Mouse (Mus musculus) hindbrain, postnatal 0 days (tissue): ENCODE results near the gene Ckap5. TPM values are rescaled to one million over a fixed set of nuclear protein-coding genes. Genes with fewer than 3 reads are reported as not detected.

Source experiments
- ATAC-seq: fragments of 200-750 bp; cut with Nextera tagmentation; 2 replicates; pipeline ENCODE4 v1.8.0; 2017; ENCODE audit warnings: mild to moderate bottlenecking, moderate TSS enrichment, moderate library complexity
- DNase-seq: peaks from one replicate; pipeline ENCODE4 v3.0.0-alpha.2; 2015; ENCODE audit warnings: low spot score
- H3K27ac ChIP-seq: fragments of 300-500 bp; sonication (generic); 2 replicates; pipeline ENCODE4 v1.5.1; 2014; ENCODE audit warnings: mild to moderate bottlenecking
- H3K27me3 ChIP-seq: fragments of 300-500 bp; sonication (generic); 2 replicates; pipeline ENCODE4 v1.6.1; 2014; ENCODE audit warnings: low read length, mixed read lengths; ENCODE audit not compliant: insufficient read depth
- H3K36me3 ChIP-seq: fragments of 300-500 bp; sonication (generic); 2 replicates; pipeline ENCODE4 v1.6.1; 2014; ENCODE audit warnings: low read length, mixed read lengths; ENCODE audit not compliant: insufficient read depth
- H3K4me1 ChIP-seq: fragments of 300-500 bp; sonication (generic); 2 replicates; pipeline ENCODE4 v1.6.1; 2014; ENCODE audit warnings: antibody characterized with exemption, low read length, mixed read lengths; ENCODE audit not compliant: insufficient read depth
- H3K4me2 ChIP-seq: fragments of 300-500 bp; sonication (generic); 2 replicates; pipeline ENCODE4 v1.6.1; 2014; ENCODE audit warnings: low read depth, mild to moderate bottlenecking, low read length, moderate library complexity, mixed read lengths
- H3K4me3 ChIP-seq: fragments of 300-500 bp; sonication (generic); 2 replicates; pipeline ENCODE4 v1.5.1; 2014; ENCODE audit warnings: low read length
- H3K9ac ChIP-seq: fragments of 300-500 bp; sonication (generic); replicated peaks from 2 replicates; pipeline ENCODE4 v1.6.1; 2014; ENCODE audit warnings: mild to moderate bottlenecking, low read length, moderate library complexity, mixed read lengths
- H3K9me3 ChIP-seq: fragments of 300-500 bp; sonication (generic); 2 replicates; pipeline ENCODE4 v1.6.1; 2016; ENCODE audit warnings: low read length, mixed read lengths
- CTCF ChIP-seq: IDR thresholded peaks from 2 replicates; pipeline ENCODE4 v1.5.1; 2016; ENCODE audit warnings: antibody characterized with exemption, control low read depth, low read depth
- WGBS: fragments of 180-500 bp; shearing (Covaris S2); extraction: QIAGEN DNeasy Blood & Tissue Kit; methylation state at CpG from one replicate; pipeline ENCODE4 v1.1.7; 2014; 5-methylcytosine and 5-hydroxymethylcytosine counted together
- polyA plus RNA-seq: library from polyadenylated mRNA; unstranded; fragments of >200 nt; fragmentation: Nextera tagmentation; extraction: Ambion mirVana; gene quantifications from 2 replicates; pipeline ENCODE4 v1.2.1, GENCODE M21; 2015
- total RNA-seq: library from RNA; depleted of rRNA; stranded (reverse); fragments of >200 nt; gene quantifications from 2 replicates; pipeline ENCODE4 v1.2.3, GENCODE M21; 2014

The Ckap5 gene
- total and polyA plus RNA-seq, 2 experiments from 2014 or later: 101 to 109 TPM

GRCm38 (mm10) chr2:91632316-91632715, 105.8 kb downstream of the Ckap5 start:
- no peak for TF ChIP-seq CTCF
- WGBS: 68% methylated on average over 5 of the region's 5 CpGs
- no peak for ATAC-seq

GRCm38 (mm10) chr2:91633334-91633977, 106.9 kb downstream of the Ckap5 start:
- Histone ChIP-seq H3K27me3 (no peaks in the 10 kb centered on the region), H3K27ac (no peak overlapping the region), H3K9me3 (no peaks in the 10 kb centered on the region), H3K4me1 (no peaks in the 10 kb centered on the region), H3K4me2 (no peak overlapping the region), H3K9ac (no peak overlapping the region), H3K36me3 (no peaks in the 10 kb centered on the region), H3K4me3 (no peak overlapping the region)
- ATAC-seq: no peak
- whole genome bisulfite sequencing: 82% methylated on average over 12 of the region's 12 CpGs
- DNase-seq: no peak
- no peak for TF ChIP-seq CTCF

More at GRCm38 (mm10) chr2:91632316-91632715, 105.8 kb downstream of the Ckap5 start:
- no peaks in the 10 kb centered on the region for H3K4me1 ChIP-seq
- H3K4me2 ChIP-seq: no peak overlapping the region
- H3K4me3 ChIP-seq: no peak overlapping the region
- H3K9ac ChIP-seq: no peak overlapping the region
- no peak for DNase-seq
- no peak overlapping the region for H3K27ac ChIP-seq
- H3K9me3 ChIP-seq: no peaks in the 10 kb centered on the region
- H3K27me3 ChIP-seq: no peaks in the 10 kb centered on the region
- no peaks in the 10 kb centered on the region for H3K36me3 ChIP-seq

- no peak for TF ChIP-seq CTCF
- H3K4me3 ChIP-seq: no peak overlapping the region
- no peaks in the 10 kb centered on the region for H3K4me1 ChIP-seq
- H3K36me3 ChIP-seq: no peaks in the 10 kb centered on the region
- no peak overlapping the region for H3K4me2 ChIP-seq
- no peaks in the 10 kb centered on the region for H3K27me3 ChIP-seq
- H3K9ac ChIP-seq: no peak overlapping the region
- DNase-seq (no peak), ATAC-seq (no peak)
- 82% methylated on average over 9 of the region's 9 CpGs for WGBS
- H3K9me3 ChIP-seq: no peaks in the 10 kb centered on the region
- no peak overlapping the region for H3K27ac ChIP-seq
Measured at GRCm38 (mm10) chr2:91634841-91635240, 108.3 kb downstream of the Ckap5 start.

- no peak for TF ChIP-seq CTCF
- H3K36me3 ChIP-seq: no peaks in the 10 kb centered on the region
- H3K27ac ChIP-seq: no peak overlapping the region
- H3K9ac ChIP-seq: no peak overlapping the region
- H3K9me3 ChIP-seq: no peaks in the 10 kb centered on the region
- ATAC-seq (no peak), DNase-seq (no peak)
- no peak overlapping the region for H3K4me2 ChIP-seq
- H3K4me3 ChIP-seq: no peak overlapping the region
- H3K27me3 ChIP-seq: no peaks in the 10 kb centered on the region
- WGBS: 86% methylated on average over 11 of the region's 11 CpGs
- H3K4me1 ChIP-seq: no peaks in the 10 kb centered on the region
Measured at GRCm38 (mm10) chr2:91635486-91635885, 108.9 kb downstream of the Ckap5 start.

- Histone ChIP-seq H3K4me2 (no peak within 1 kb of the TSS), H3K27me3 (no peaks in the 10 kb centered on the region), H3K36me3 (no peaks in the 10 kb centered on the region), H3K4me1 (no peaks in the 10 kb centered on the region), H3K9me3 (no peaks in the 10 kb centered on the region), H3K27ac (no peak within 1 kb of the TSS), H3K9ac (no peak within 1 kb of the TSS), H3K4me3 (no peak within 1 kb of the TSS)
- no peak for ATAC-seq
- 88% methylated on average over 8 of the region's 8 CpGs for WGBS
- no peak for DNase-seq
- no peak for TF ChIP-seq CTCF
Measured at GRCm38 (mm10) chr2:91636229-91636628, 109.7 kb downstream of the Ckap5 start, which contains the start of gene F2. Gene F2 (minus strand): TSS chr2:91636414.

- Histone ChIP-seq H3K4me1 (no peaks in the 10 kb centered on the region), H3K9me3 (no peaks in the 10 kb centered on the region), H3K4me3 (no peak overlapping the region), H3K4me2 (no peak overlapping the region), H3K27me3 (no peaks in the 10 kb centered on the region), H3K9ac (no peak overlapping the region), H3K27ac (no peak overlapping the region), H3K36me3 (no peaks in the 10 kb centered on the region)
- TF ChIP-seq CTCF: no peak
- no peak for ATAC-seq
- WGBS: 81% methylated on average over 5 of the region's 5 CpGs
- DNase-seq: no peak
Measured at GRCm38 (mm10) chr2:91636727-91637338, 110.3 kb downstream of the Ckap5 start.

GRCm38 (mm10) chr2:91638931-91639330, 112.4 kb downstream of the Ckap5 start:
- no peaks in the 10 kb centered on the region for H3K4me1 ChIP-seq
- H3K4me3 ChIP-seq: no peak overlapping the region
- no peak for TF ChIP-seq CTCF
- 78% methylated on average over 6 of the region's 6 CpGs for WGBS
- H3K9ac ChIP-seq: no peak overlapping the region
- no peaks in the 10 kb centered on the region for H3K9me3 ChIP-seq
- H3K27ac ChIP-seq: no peak overlapping the region
- ATAC-seq: no peak
- peaks cover 3% of the 10 kb centered on the region; the same call in 1 of the 2 replicates for H3K36me3 ChIP-seq
- no peak overlapping the region for H3K4me2 ChIP-seq
- DNase-seq: no peak
- no peaks in the 10 kb centered on the region for H3K27me3 ChIP-seq
